8 mouse cellular contexts compared by ENCODE assay signal in genomic region chr5:121564468-121564895, GRCm38 (mm10). TPM values are rescaled to one million over a fixed set of nuclear protein-coding genes. Genes with fewer than 3 reads are reported as not detected.
DNase-seq lines count a peak whose midpoint lies in the region; ATAC-seq and TF ChIP-seq lines count a peak whose summit lies in the region.

No protein-coding gene starts in this region.

- dilution Hi-C loops in CH12.LX (cut with MboI; ENCODE audit: extremely low pct_ligation_motif_present, extremely low pct_unique_long_range_greater_than_20kb, low sequenced_read_pairs): no loop called here

- H3K79me2 ChIP-seq in CH12.LX (replicated peaks; ENCODE audit: control insufficient read depth, extremely low read depth, insufficient read depth, poor library complexity, severe bottlenecking): no peaks in the 10 kb centered on the region

- peak; percentile 39; the same call in 1 of the 2 replicates for TF ChIP-seq POLR2A in CH12.LX (IDR thresholded peaks at IDR 0.05; ENCODE audit: low read depth, low read length)
- TF ChIP-seq POLR2A in testis, adult 2 months (IDR thresholded peaks at IDR 0.05; ENCODE audit: control insufficient read depth, low read depth, low read length): no peak

- 0 out of 2 replicates have a peak, but pooled peaks have one; percentile 63 for ATAC-seq in forebrain, embryonic 12.5 days (ENCODE audit: low FRiP score)
- ATAC-seq in heart, postnatal 0 days (ENCODE audit: insufficient read depth, low read depth): peak; percentile 55
- ATAC-seq in liver, embryonic 16.5 days (ENCODE audit: low read depth): no peak
- ATAC-seq in neural tube, embryonic 12.5 days (ENCODE audit: low FRiP score, low read depth): peak; percentile 48; the same call in 1 of the 2 replicates

- DNase-seq in CH12.LX (ENCODE audit: extremely low read depth): peak; percentile 96
- DNase-seq in c-Kit-positive CD71-negative TER-119-negative erythroid progenitor cells, embryonic 14.5 days (ENCODE audit: low read depth): peak; percentile 87
- DNase-seq in heart, postnatal 0 days (ENCODE audit: low spot score): peak; percentile 82
- peak; percentile 89 to 96 for DNase-seq in kidney, postnatal 36 days

- TF ChIP-seq EP300 in CH12.LX (IDR thresholded peaks at IDR 0.05; ENCODE audit: low read length): peak; percentile 84
- TF ChIP-seq EP300 in heart, postnatal 0 days (IDR thresholded peaks at IDR 0.05; ENCODE audit: low read depth): no peak

- peaks cover 0 to 11% of the 10 kb centered on the region in 2 experiments; a peak in 2 of 4 replicates for H3K4me1 ChIP-seq in CH12.LX (ENCODE audit: control insufficient read depth in 1 of 2, insufficient read depth in 2 of 2)
- H3K4me1 ChIP-seq in forebrain, embryonic 12.5 days: peaks cover 6% of the 10 kb centered on the region; the same call in 1 of the 2 replicates
- no peaks in the 10 kb centered on the region for H3K4me1 ChIP-seq in heart, postnatal 0 days (ENCODE audit: control insufficient read depth, insufficient read depth)
- H3K4me1 ChIP-seq in liver, embryonic 16.5 days (ENCODE audit: control insufficient read depth, low read depth, low read length): peaks cover 3% of the 10 kb centered on the region; the same call in 1 of the 2 replicates
- H3K4me1 ChIP-seq in neural tube, embryonic 12.5 days: no peaks in the 10 kb centered on the region
- H3K4me1 ChIP-seq in testis, adult 2 months (ENCODE audit: control insufficient read depth, insufficient read depth, low read length): peaks cover 6% of the 10 kb centered on the region

- 11% methylated on average over 11 of the region's 11 CpGs for WGBS in forebrain, embryonic 12.5 days
- 5% methylated on average over 11 of the region's 11 CpGs for WGBS in heart, postnatal 0 days
- WGBS in liver, embryonic 16.5 days (ENCODE audit: insufficient replicate concordance): 8% methylated on average over 11 of the region's 11 CpGs
- WGBS in neural tube, embryonic 12.5 days: 19% methylated on average over 11 of the region's 11 CpGs

- H3K9me3 ChIP-seq in CH12.LX (replicated peaks; ENCODE audit: low read length): peaks cover 3% of the 10 kb centered on the region
- H3K9me3 ChIP-seq in forebrain, embryonic 12.5 days: no peaks in the 10 kb centered on the region
- no peaks in the 10 kb centered on the region for H3K9me3 ChIP-seq in heart, postnatal 0 days (replicated peaks; ENCODE audit: control insufficient read depth, low read length)
- H3K9me3 ChIP-seq in liver, embryonic 16.5 days (replicated peaks; ENCODE audit: control insufficient read depth, low read length): no peaks in the 10 kb centered on the region
- H3K9me3 ChIP-seq in neural tube, embryonic 12.5 days: no peaks in the 10 kb centered on the region

- TF ChIP-seq CTCF in CH12.LX (conservative IDR thresholded peaks at IDR 0.05 in 1 of 2, IDR thresholded peaks at IDR 0.05 in 1 of 2; ENCODE audit: low read depth in 2 of 2, low read length in 2 of 2): peak; percentile 94 to 96
- TF ChIP-seq CTCF in heart, postnatal 0 days (IDR thresholded peaks at IDR 0.05; ENCODE audit: low read depth): peak; percentile 78
- TF ChIP-seq CTCF in testis, adult 2 months (IDR thresholded peaks at IDR 0.05; ENCODE audit: control insufficient read depth, insufficient read depth, insufficient replicate concordance, low read depth, low read length): peak; percentile 97

- no peak overlapping the region for H3K4me3 ChIP-seq in CH12.LX (replicated peaks in 1 of 3; ENCODE audit: low read depth in 2 of 3, low read length in 2 of 3, poor library complexity in 1 of 3)
- 0 out of 2 replicates have a peak overlapping the region, but pooled peaks have one; percentile 7 for H3K4me3 ChIP-seq in forebrain, embryonic 12.5 days (replicated peaks)
- no peak overlapping the region; the same call in 1 of the 2 replicates for H3K4me3 ChIP-seq in heart, postnatal 0 days (ENCODE audit: low read depth, low read length)
- peak overlapping the region; percentile 35 for H3K4me3 ChIP-seq in liver, embryonic 16.5 days (ENCODE audit: low read depth, low read length)
- no peak overlapping the region for H3K4me3 ChIP-seq in neural tube, embryonic 12.5 days
- H3K4me3 ChIP-seq in testis, adult 2 months (ENCODE audit: control insufficient read depth, low read depth, low read length): peak overlapping the region; percentile 9

- TF ChIP-seq RAD21 in CH12.LX (IDR thresholded peaks at IDR 0.05; ENCODE audit: low read depth, low read length): peak; percentile 70

- in situ Hi-C loops in CH12.LX (cut with MboI; ENCODE audit: low pct_ligation_motif_present, low pct_unique_long_range_greater_than_20kb, low sequenced_read_pairs): no loop called here

- H3K27me3 ChIP-seq in CH12.LX (replicated peaks): no peaks in the 10 kb centered on the region
- H3K27me3 ChIP-seq in forebrain, embryonic 12.5 days: no peaks in the 10 kb centered on the region
- no peaks in the 10 kb centered on the region for H3K27me3 ChIP-seq in heart, postnatal 0 days (ENCODE audit: control insufficient read depth, insufficient read depth, low read length)
- H3K27me3 ChIP-seq in liver, embryonic 16.5 days (ENCODE audit: control insufficient read depth, insufficient read depth, low read depth, low read length): no peaks in the 10 kb centered on the region
- H3K27me3 ChIP-seq in neural tube, embryonic 12.5 days (replicated peaks): no peaks in the 10 kb centered on the region
- H3K27me3 ChIP-seq in testis, adult 2 months (ENCODE audit: control insufficient read depth, insufficient read depth, low read length): no peaks in the 10 kb centered on the region

- peaks cover 5 to 30% of the 10 kb centered on the region in 2 experiments for H3K36me3 ChIP-seq in CH12.LX (replicated peaks in 1 of 2; ENCODE audit: control insufficient read depth in 1 of 2, insufficient read depth in 1 of 2, low read length in 1 of 2)
- H3K36me3 ChIP-seq in forebrain, embryonic 12.5 days (replicated peaks): no peaks in the 10 kb centered on the region; the same call in none of the 2 replicates
- peaks cover 3% of the 10 kb centered on the region for H3K36me3 ChIP-seq in heart, postnatal 0 days (replicated peaks; ENCODE audit: control insufficient read depth, insufficient read depth, low read length)
- H3K36me3 ChIP-seq in liver, embryonic 16.5 days (ENCODE audit: control insufficient read depth, insufficient read depth): peaks cover 3% of the 10 kb centered on the region; the same call in 1 of the 2 replicates
- no peaks in the 10 kb centered on the region for H3K36me3 ChIP-seq in neural tube, embryonic 12.5 days
- no peaks in the 10 kb centered on the region for H3K36me3 ChIP-seq in testis, adult 2 months (ENCODE audit: control insufficient read depth, insufficient read depth, low read length)

- no peak overlapping the region for H3K9ac ChIP-seq in CH12.LX (ENCODE audit: insufficient read depth, low read depth)
- peak overlapping the region; percentile 25; the same call in 1 of the 2 replicates for H3K9ac ChIP-seq in forebrain, embryonic 12.5 days
- H3K9ac ChIP-seq in heart, postnatal 0 days (replicated peaks; ENCODE audit: low read depth, low read length): no peak overlapping the region; the same call in 1 of the 2 replicates
- no peak overlapping the region for H3K9ac ChIP-seq in liver, embryonic 16.5 days (ENCODE audit: low read depth, low read length)
- H3K9ac ChIP-seq in neural tube, embryonic 12.5 days: no peak overlapping the region

- peak overlapping the region; percentile 27; the same call in 1 of the 2 replicates for H3K4me2 ChIP-seq in CH12.LX (ENCODE audit: insufficient read depth, low read depth, poor library complexity, severe bottlenecking)
- peak overlapping the region; percentile 36 for H3K4me2 ChIP-seq in forebrain, embryonic 12.5 days
- H3K4me2 ChIP-seq in heart, postnatal 0 days (ENCODE audit: low read depth, low read length): peak overlapping the region; percentile 48
- H3K4me2 ChIP-seq in liver, embryonic 16.5 days (ENCODE audit: low read depth, low read length): peak overlapping the region; percentile 52
- H3K4me2 ChIP-seq in neural tube, embryonic 12.5 days (replicated peaks): peak overlapping the region; percentile 18; the same call in 1 of the 2 replicates

- no peak overlapping the region for H3K27ac ChIP-seq in CH12.LX (ENCODE audit: insufficient read depth, low read depth)
- no peak overlapping the region for H3K27ac ChIP-seq in forebrain, embryonic 12.5 days
- H3K27ac ChIP-seq in heart, postnatal 0 days (ENCODE audit: low read depth): no peak overlapping the region
- H3K27ac ChIP-seq in liver, embryonic 16.5 days (ENCODE audit: low read length): no peak overlapping the region
- H3K27ac ChIP-seq in neural tube, embryonic 12.5 days: no peak overlapping the region
- H3K27ac ChIP-seq in testis, adult 2 months (ENCODE audit: control insufficient read depth, insufficient read depth, low read depth, low read length): no peak overlapping the region

RNA-seq across cellular contexts. Expression of gene Mapkapk5, which starts 18.8 kb away (rescaled TPM):
- total RNA-seq in CH12.LX (2012; rRNA removed) (48.3 and 62.6 TPM in 2 replicates), CH12.LX (2014; rRNA removed) (84.8 and 106 TPM in 2 replicates)
- 82.9 and 90.7 TPM in 2 replicates for polyA plus RNA-seq in CH12.LX (2012; ENCODE audit: insufficient read length, low read depth)
- polyA plus RNA-seq in forebrain, embryonic 12.5 days (2016; fragmentation: Nextera tagmentation; extraction: Ambion mirVana): 56.7 and 60.6 TPM in 2 replicates
- total RNA-seq in heart, postnatal 0 days (2014; rRNA removed; ENCODE audit: low replicate concordance): 61.7 and 65.2 TPM in 2 replicates
- 30.6 and 31.0 TPM in 2 replicates for polyA plus RNA-seq in heart, postnatal 0 days (2015; fragmentation: Nextera tagmentation; extraction: Ambion mirVana)
- 19.2 and 21.3 TPM in 2 replicates for polyA plus RNA-seq in liver, embryonic 16.5 days (2015; fragmentation: Nextera tagmentation; extraction: Ambion mirVana)
- polyA plus RNA-seq in neural tube, embryonic 12.5 days (2016; fragmentation: Nextera tagmentation; extraction: Ambion mirVana): 64.0 and 69.6 TPM in 2 replicates
- 21.9 and 28.4 TPM in 2 replicates for polyA plus RNA-seq in testis, adult 2 months (2012; rRNA removed)

RNA-seq across cellular contexts. Expression of gene Adam1a, which starts 19.2 kb away (rescaled TPM):
- total RNA-seq in CH12.LX (2012; rRNA removed) (1.6 and 1.8 TPM in 2 replicates), CH12.LX (2014; rRNA removed) (1.2 and 2.2 TPM in 2 replicates)
- 1.3 TPM in 2 replicates for polyA plus RNA-seq in CH12.LX (2012; ENCODE audit: insufficient read length, low read depth)
- 3.3 and 3.7 TPM in 2 replicates for polyA plus RNA-seq in forebrain, embryonic 12.5 days (2016; fragmentation: Nextera tagmentation; extraction: Ambion mirVana)
- 1.5 and 4.1 TPM in 2 replicates for total RNA-seq in heart, postnatal 0 days (2014; rRNA removed; ENCODE audit: low replicate concordance)
- polyA plus RNA-seq in heart, postnatal 0 days (2015; fragmentation: Nextera tagmentation; extraction: Ambion mirVana): 0.44 and 0.48 TPM in 2 replicates
- polyA plus RNA-seq in liver, embryonic 16.5 days (2015; fragmentation: Nextera tagmentation; extraction: Ambion mirVana): 0.29 and 0.30 TPM in 2 replicates
- polyA plus RNA-seq in neural tube, embryonic 12.5 days (2016; fragmentation: Nextera tagmentation; extraction: Ambion mirVana): 2.9 and 3.0 TPM in 2 replicates
- polyA plus RNA-seq in testis, adult 2 months (2012; rRNA removed): 138 and 140 TPM in 2 replicates

RNA-seq across cellular contexts. Expression of gene Gm42878, which starts 19.2 kb away (rescaled TPM):
- total RNA-seq in CH12.LX (2012; rRNA removed) (0.13 TPM in 1 of 2 replicates, not detected in the other), CH12.LX (2014; rRNA removed) (0.58 and 1.0 TPM in 2 replicates)
- polyA plus RNA-seq in CH12.LX (2012; ENCODE audit: insufficient read length, low read depth): not detected in 2 replicates
- polyA plus RNA-seq in forebrain, embryonic 12.5 days (2016; fragmentation: Nextera tagmentation; extraction: Ambion mirVana): not detected in 2 replicates
- 0.11 and 0.15 TPM in 2 replicates for total RNA-seq in heart, postnatal 0 days (2014; rRNA removed; ENCODE audit: low replicate concordance)
- polyA plus RNA-seq in heart, postnatal 0 days (2015; fragmentation: Nextera tagmentation; extraction: Ambion mirVana): not detected in 2 replicates
- not detected in 2 replicates for polyA plus RNA-seq in liver, embryonic 16.5 days (2015; fragmentation: Nextera tagmentation; extraction: Ambion mirVana)
- polyA plus RNA-seq in neural tube, embryonic 12.5 days (2016; fragmentation: Nextera tagmentation; extraction: Ambion mirVana): not detected in 2 replicates
- 0.14 TPM in 1 of 2 replicates, not detected in the other for polyA plus RNA-seq in testis, adult 2 months (2012; rRNA removed)

RNA-seq across cellular contexts. Expression of gene Aldh2, which starts 29.1 kb away (rescaled TPM):
- total RNA-seq in CH12.LX (2012; rRNA removed): 56.2 and 73.9 TPM in 2 replicates
- 58.9 and 66.0 TPM in 2 replicates for total RNA-seq in CH12.LX (2014; rRNA removed)
- 139 and 143 TPM in 2 replicates for polyA plus RNA-seq in CH12.LX (2012; ENCODE audit: insufficient read length, low read depth)
- 108 and 110 TPM in 2 replicates for polyA plus RNA-seq in forebrain, embryonic 12.5 days (2016; fragmentation: Nextera tagmentation; extraction: Ambion mirVana)
- 101 and 114 TPM in 2 replicates for total RNA-seq in heart, postnatal 0 days (2014; rRNA removed; ENCODE audit: low replicate concordance)
- polyA plus RNA-seq in heart, postnatal 0 days (2015; fragmentation: Nextera tagmentation; extraction: Ambion mirVana): 126 and 127 TPM in 2 replicates
- polyA plus RNA-seq in liver, embryonic 16.5 days (2015; fragmentation: Nextera tagmentation; extraction: Ambion mirVana): 216 and 250 TPM in 2 replicates
- polyA plus RNA-seq in neural tube, embryonic 12.5 days (2016; fragmentation: Nextera tagmentation; extraction: Ambion mirVana): 122 and 130 TPM in 2 replicates
- 154 and 177 TPM in 2 replicates for polyA plus RNA-seq in testis, adult 2 months (2012; rRNA removed)

RNA-seq across cellular contexts. Expression of gene Acad12, which starts 54.3 kb away (rescaled TPM):
- total RNA-seq in CH12.LX (2012; rRNA removed): 2.9 and 4.1 TPM in 2 replicates
- 2.3 and 3.0 TPM in 2 replicates for total RNA-seq in CH12.LX (2014; rRNA removed)
- 1.9 and 2.7 TPM in 2 replicates for polyA plus RNA-seq in CH12.LX (2012; ENCODE audit: insufficient read length, low read depth)
- 1.3 and 2.0 TPM in 2 replicates for polyA plus RNA-seq in forebrain, embryonic 12.5 days (2016; fragmentation: Nextera tagmentation; extraction: Ambion mirVana)
- 12.3 and 17.3 TPM in 2 replicates for total RNA-seq in heart, postnatal 0 days (2014; rRNA removed; ENCODE audit: low replicate concordance)
- polyA plus RNA-seq in heart, postnatal 0 days (2015; fragmentation: Nextera tagmentation; extraction: Ambion mirVana): 6.9 and 8.8 TPM in 2 replicates
- polyA plus RNA-seq in liver, embryonic 16.5 days (2015; fragmentation: Nextera tagmentation; extraction: Ambion mirVana): 1.8 and 2.1 TPM in 2 replicates
- polyA plus RNA-seq in neural tube, embryonic 12.5 days (2016; fragmentation: Nextera tagmentation; extraction: Ambion mirVana): 1.2 and 1.5 TPM in 2 replicates
- 3.3 and 3.9 TPM in 2 replicates for polyA plus RNA-seq in testis, adult 2 months (2012; rRNA removed)

Comparison
In these comparisons a context has a peak if more than half of its experiments do, and no peak if none do; other contexts are left out.
1. H3K4me3 ChIP-seq: peak in forebrain, embryonic 12.5 days (single experiment), liver, embryonic 16.5 days (single experiment) and testis, adult 2 months (single experiment); none in CH12.LX (0 of 3), heart, postnatal 0 days (single experiment) and neural tube, embryonic 12.5 days (single experiment).
2. RNA of gene Adam1a, which starts 19.2 kb away (polyA plus RNA-seq): 138 to 140 TPM in testis, adult 2 months; 3.3 to 3.7 TPM in forebrain, embryonic 12.5 days, 2.9 to 3.0 TPM in neural tube, embryonic 12.5 days, 1.3 TPM in CH12.LX, 0.44 to 0.48 TPM in heart, postnatal 0 days and 0.29 to 0.30 TPM in liver, embryonic 16.5 days; every median in the first group is over 10 times any median in the second.
3. Peak in every context shown above with its lines, with median percentiles within 50 percentile points of each other: DNase-seq, H3K4me2 ChIP-seq and CTCF ChIP-seq.